Mouse (Mus musculus) gastrocnemius, postnatal 36 days (tissue): ENCODE measurements at regions not wholly inside any gene's neighbourhood (a gene's known extent, or its start where the extent isn't known, plus 50 kb on each side); places are given as distances from the start of the nearest gene placed in this dataset.

Experiments
- DNase-seq, 2 experiments: peaks; one replicate each; pipeline ENCODE4 v3.0.0; 2022
- intact Hi-C: fragments of 180-260 bp; cut with DNase I; formaldehyde crosslinking; loops from one replicate; pipeline ENCODE4 v1.15.1; 2025

- DNase-seq, result no peak
- intact Hi-C loops, result no loop called here
Observed at GRCm38 (mm10) chr1:186015831-186016561, 101.1 kb downstream of the Lyplal1 start.

DNA sequence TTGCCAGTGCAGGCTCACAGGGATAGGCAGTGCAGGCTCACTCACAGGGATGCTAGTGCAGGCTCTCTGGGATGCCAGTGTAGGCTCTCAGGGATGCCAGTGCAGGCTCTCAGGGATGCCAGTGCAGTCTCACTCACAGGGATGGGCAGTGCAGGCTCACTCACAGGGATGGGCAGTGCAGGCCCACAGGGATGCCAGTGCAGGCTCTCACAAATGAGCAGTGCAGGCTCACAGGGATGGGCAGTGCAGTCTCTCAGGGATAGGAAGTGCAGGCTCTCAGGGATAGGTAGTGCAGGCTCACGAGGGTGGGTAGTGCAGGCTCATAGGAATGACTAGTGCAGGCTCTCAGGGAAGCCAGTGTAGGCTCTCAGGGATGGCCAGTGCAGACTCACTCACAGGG is 99.6 kb downstream of the Lyplal1 start:
- no peak for DNase-seq
- intact Hi-C loops, result no loop called here

DNA sequence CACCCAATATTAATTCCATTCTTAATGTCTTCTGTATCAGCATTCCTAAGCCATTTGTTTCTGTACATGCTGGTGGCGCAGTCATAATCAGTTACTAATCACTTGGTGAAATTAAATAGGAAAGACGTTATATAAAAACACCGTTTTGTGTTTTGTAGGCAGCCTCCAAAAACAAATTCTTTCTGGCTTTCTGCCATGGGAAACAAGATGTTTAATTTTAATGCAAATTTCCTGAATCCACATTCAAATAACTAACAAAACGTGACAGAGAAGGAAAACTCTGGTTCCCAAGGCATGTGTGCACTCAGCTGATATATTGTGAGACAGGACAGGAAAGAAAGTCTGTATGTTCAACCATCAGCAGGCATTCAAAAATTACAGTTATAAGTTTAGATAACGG is 97.6 kb downstream of the Lyplal1 start:
- intact Hi-C loops, result no loop called here
- DNase-seq, result no peak

DNA sequence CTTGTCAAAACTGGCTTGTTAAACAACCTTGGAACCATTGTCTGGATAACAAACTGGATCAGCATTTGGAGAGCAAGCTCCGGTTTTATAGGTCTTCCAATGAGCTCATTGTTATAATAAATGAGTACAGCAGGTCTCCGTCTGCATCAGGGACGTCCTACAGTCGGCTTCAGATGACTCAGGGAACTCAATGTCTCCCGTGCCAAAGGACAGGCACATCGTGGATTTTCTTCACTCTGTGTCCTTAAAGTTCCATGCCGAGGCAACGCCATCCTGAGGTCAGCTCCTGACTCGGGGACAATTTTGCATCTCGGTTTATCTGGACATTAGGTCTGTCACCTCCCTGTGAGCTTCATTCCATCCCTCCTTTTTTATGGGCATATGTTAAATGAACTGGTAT is 85.2 kb downstream of the Lyplal1 start:
- intact Hi-C loops, result no loop called here

GRCm38 (mm10) chr1:186034443-186034842 is 82.7 kb downstream of the Lyplal1 start:
- intact Hi-C loops, result no loop called here

More for the DNA sequence above, 85.2 kb downstream of the Lyplal1 start:
- no peak for DNase-seq

More at GRCm38 (mm10) chr1:186034443-186034842, 82.7 kb downstream of the Lyplal1 start:
- DNase-seq, result no peak
